Mouse (Mus musculus): ENCODE measurements at regions not wholly inside any gene's neighbourhood (a gene's known extent, or its start where the extent isn't known, plus 50 kb on each side); places are given as distances from the start of the nearest gene placed in this dataset.
"Not testable (repeated sequence)": the region's sequence is repeated elsewhere in the genome, so short reads cannot be mapped to it uniquely, and the experiment has no call there.

- no peaks in the 10 kb centered on the region for H3K27me3 ChIP-seq (ENCODE audit: insufficient read depth, low read length)
- no peaks in the 10 kb centered on the region for H3K9me3 ChIP-seq (ENCODE audit: low read length)
- no peak overlapping the region for H3K4me3 ChIP-seq (ENCODE audit: low read depth, low read length)
- no peaks in the 10 kb centered on the region for H3K36me3 ChIP-seq (ENCODE audit: insufficient read depth, low read length)
- no peak overlapping the region for H3K27ac ChIP-seq (ENCODE audit: low read depth, low read length)
- H3K4me2 ChIP-seq (ENCODE audit: low read depth, low read length, poor library complexity, severe bottlenecking) = no peak overlapping the region
- no peak overlapping the region for H3K9ac ChIP-seq (replicated peaks; ENCODE audit: low read length, poor library complexity, severe bottlenecking)
- no peak for DNase-seq (ENCODE audit: low spot score)
- no peak for TF ChIP-seq CTCF (IDR thresholded peaks at IDR 0.05)
- WGBS = 27% methylated on average over 9 of the region's 9 CpGs
- ATAC-seq (ENCODE audit: low FRiP score) = no peak
- no peaks in the 10 kb centered on the region; the same call in 1 of the 2 replicates for H3K4me1 ChIP-seq (ENCODE audit: insufficient read depth, low read length)
Observed at GRCm38 (mm10) chr5:149873482-149874002, 144.9 kb upstream of the Rxfp2 start.

DNA sequence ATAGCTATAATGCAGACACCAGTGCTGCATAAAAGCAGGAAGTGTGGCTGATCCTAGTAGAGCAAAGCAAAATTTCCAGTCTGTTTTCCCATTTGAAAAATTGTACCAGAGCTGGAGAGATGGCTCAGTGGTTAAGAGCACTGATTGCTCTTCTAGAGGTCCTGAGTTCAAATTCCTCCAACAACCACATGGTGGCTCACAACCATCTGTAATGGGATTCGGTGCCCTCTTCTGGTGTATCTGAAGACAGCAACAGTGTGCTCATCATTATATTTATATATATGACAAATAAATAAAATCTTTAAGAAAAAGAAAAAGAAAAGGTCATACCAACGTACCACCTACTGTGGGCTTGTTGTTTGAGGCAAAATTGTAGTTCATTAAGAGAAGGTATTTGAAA lies 144.1 kb upstream of the Rxfp2 start:
- Histone ChIP-seq H3K9me3 (ENCODE audit: low read length) (no peaks in the 10 kb centered on the region), H3K9ac (replicated peaks; ENCODE audit: low read length, poor library complexity, severe bottlenecking) (no peak overlapping the region), H3K4me1 (ENCODE audit: insufficient read depth, low read length) (no peaks in the 10 kb centered on the region; the same call in 1 of the 2 replicates), H3K4me3 (ENCODE audit: low read depth, low read length) (no peak overlapping the region), H3K27me3 (ENCODE audit: insufficient read depth, low read length) (no peaks in the 10 kb centered on the region), H3K27ac (ENCODE audit: low read depth, low read length) (no peak overlapping the region), H3K4me2 (ENCODE audit: low read depth, low read length, poor library complexity, severe bottlenecking) (no peak overlapping the region), H3K36me3 (ENCODE audit: insufficient read depth, low read length) (no peaks in the 10 kb centered on the region)
- ATAC-seq (ENCODE audit: low FRiP score) (no peak), DNase-seq (ENCODE audit: low spot score) (no peak)
- 88% methylated on average over 2 of the region's 2 CpGs for WGBS
- peak; percentile 61 for TF ChIP-seq CTCF (IDR thresholded peaks at IDR 0.05)

DNA sequence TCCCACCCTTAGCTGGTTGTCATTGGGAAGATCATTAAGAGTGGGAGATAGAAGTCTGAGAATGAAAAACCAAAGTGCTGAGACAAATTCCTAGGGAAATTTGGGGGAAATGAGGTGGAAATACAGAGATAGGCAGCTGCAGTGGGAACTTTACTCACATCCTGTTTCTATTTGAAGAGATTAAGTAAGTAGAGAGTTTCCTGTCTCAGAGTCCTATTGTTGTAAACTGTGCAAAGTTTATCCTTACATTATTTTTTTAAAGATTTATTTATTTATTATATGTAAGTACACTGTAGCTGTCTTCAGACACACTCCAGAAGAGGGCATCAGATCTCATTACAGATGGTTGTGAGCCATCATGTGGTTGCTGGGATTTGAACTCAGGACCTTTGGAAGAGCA lies 126.0 kb upstream of the Rxfp2 start:
- H3K36me3 ChIP-seq (ENCODE audit: insufficient read depth, low read length); ATAC-seq (ENCODE audit: low FRiP score); H3K4me1 ChIP-seq (ENCODE audit: insufficient read depth, low read length); H3K4me2 ChIP-seq (ENCODE audit: low read depth, low read length, poor library complexity, severe bottlenecking); H3K4me3 ChIP-seq (ENCODE audit: low read depth, low read length); H3K9ac ChIP-seq (replicated peaks; ENCODE audit: low read length, poor library complexity, severe bottlenecking); H3K27me3 ChIP-seq (ENCODE audit: insufficient read depth, low read length); DNase-seq (ENCODE audit: low spot score); H3K9me3 ChIP-seq (ENCODE audit: low read length); H3K27ac ChIP-seq (ENCODE audit: low read depth, low read length): not testable (repeated sequence)

DNA sequence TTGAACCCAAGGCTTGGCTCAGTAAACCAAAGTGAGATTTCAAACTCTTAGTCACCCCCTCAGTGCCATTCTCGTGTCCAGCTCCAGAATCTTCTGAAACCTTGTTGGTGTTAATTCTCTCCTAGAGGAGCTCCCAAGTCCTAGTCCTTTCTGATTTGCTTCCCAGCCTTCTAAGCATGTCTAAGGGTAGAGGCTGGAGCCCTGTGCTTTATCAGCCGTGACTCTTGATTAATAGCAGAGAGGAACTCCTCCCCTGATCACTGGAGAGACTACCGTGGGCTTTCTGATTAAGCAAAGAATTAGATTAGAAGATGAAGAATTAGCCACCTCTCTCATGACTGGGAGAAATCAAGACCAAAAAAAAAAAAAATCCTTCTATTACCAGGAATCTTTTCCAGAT lies 111.5 kb upstream of the Rxfp2 start:
- DNase-seq (ENCODE audit: low spot score) (no peak), ATAC-seq (ENCODE audit: low FRiP score) (no peak)
- H3K36me3 ChIP-seq (ENCODE audit: insufficient read depth, low read length) = no peaks in the 10 kb centered on the region
- TF ChIP-seq CTCF (IDR thresholded peaks at IDR 0.05) = no peak
- 55% methylated on average over 3 of the region's 3 CpGs for WGBS
- H3K4me2 ChIP-seq (ENCODE audit: low read depth, low read length, poor library complexity, severe bottlenecking) = no peak overlapping the region
- H3K9ac ChIP-seq (replicated peaks; ENCODE audit: low read length, poor library complexity, severe bottlenecking) = no peak overlapping the region
- H3K27me3 ChIP-seq (ENCODE audit: insufficient read depth, low read length) = no peaks in the 10 kb centered on the region
- H3K4me3 ChIP-seq (ENCODE audit: low read depth, low read length) = no peak overlapping the region
- H3K4me1 ChIP-seq (ENCODE audit: insufficient read depth, low read length) = no peaks in the 10 kb centered on the region
- H3K27ac ChIP-seq (ENCODE audit: low read depth, low read length) = no peak overlapping the region
- no peaks in the 10 kb centered on the region for H3K9me3 ChIP-seq (ENCODE audit: low read length)

GRCm38 (mm10) chr5:149908376-149909078 lies 109.9 kb upstream of the Rxfp2 start:
- Histone ChIP-seq H3K4me1 (ENCODE audit: insufficient read depth, low read length) (no peaks in the 10 kb centered on the region), H3K4me3 (ENCODE audit: low read depth, low read length) (no peak overlapping the region), H3K9me3 (ENCODE audit: low read length) (no peaks in the 10 kb centered on the region), H3K9ac (replicated peaks; ENCODE audit: low read length, poor library complexity, severe bottlenecking) (no peak overlapping the region), H3K27me3 (ENCODE audit: insufficient read depth, low read length) (no peaks in the 10 kb centered on the region), H3K4me2 (ENCODE audit: low read depth, low read length, poor library complexity, severe bottlenecking) (no peak overlapping the region), H3K36me3 (ENCODE audit: insufficient read depth, low read length) (no peaks in the 10 kb centered on the region), H3K27ac (ENCODE audit: low read depth, low read length) (no peak overlapping the region)
- WGBS = 57% methylated on average over 4 of the region's 4 CpGs
- peak; percentile 55 for DNase-seq (ENCODE audit: low spot score)
- no peak for ATAC-seq (ENCODE audit: low FRiP score)
- no peak for TF ChIP-seq CTCF (IDR thresholded peaks at IDR 0.05)

- no peak for DNase-seq (ENCODE audit: low spot score)
- Histone ChIP-seq H3K9me3 (ENCODE audit: low read length) (no peaks in the 10 kb centered on the region), H3K4me1 (ENCODE audit: insufficient read depth, low read length) (no peaks in the 10 kb centered on the region), H3K4me2 (ENCODE audit: low read depth, low read length, poor library complexity, severe bottlenecking) (no peak overlapping the region), H3K9ac (replicated peaks; ENCODE audit: low read length, poor library complexity, severe bottlenecking) (no peak overlapping the region), H3K4me3 (ENCODE audit: low read depth, low read length) (no peak overlapping the region), H3K36me3 (ENCODE audit: insufficient read depth, low read length) (no peaks in the 10 kb centered on the region), H3K27ac (ENCODE audit: low read depth, low read length) (no peak overlapping the region), H3K27me3 (ENCODE audit: insufficient read depth, low read length) (no peaks in the 10 kb centered on the region)
- ATAC-seq (ENCODE audit: low FRiP score) = no peak
- 76% methylated on average over 13 of the region's 13 CpGs for WGBS
- no peak for TF ChIP-seq CTCF (IDR thresholded peaks at IDR 0.05)
Observed at GRCm38 (mm10) chr5:149909108-149909739, 109.3 kb upstream of the Rxfp2 start.

All from midbrain, postnatal 0 days (tissue).